Mouse (Mus musculus) left cerebral cortex, adult 18-20 months (tissue): ENCODE measurements around the gene Wipf3. TPM values are rescaled to one million over a fixed set of nuclear protein-coding genes. Genes with fewer than 3 reads are reported as not detected.

Source experiments
- DNase-seq, 2 experiments: peaks; one replicate each; pipeline ENCODE4 v3.0.0; 2021 to 2022; ENCODE audit warnings: low spot score in 2 of 2, mixed read lengths in 1 of 2
- total RNA-seq, 2 experiments: library from RNA; stranded (reverse); gene quantifications; 2 replicates each; pipeline ENCODE4 v1.2.3; 2021

Gene Wipf3
- total RNA-seq, 2 experiments from 2014 or later: 73.0 to 85.6 TPM

- peak in 1 of 2 experiments; percentile 44 for DNase-seq
Measured at GRCm38 (mm10) chr6:54518758-54519157, 89.4 kb downstream of the Wipf3 start.

DNA sequence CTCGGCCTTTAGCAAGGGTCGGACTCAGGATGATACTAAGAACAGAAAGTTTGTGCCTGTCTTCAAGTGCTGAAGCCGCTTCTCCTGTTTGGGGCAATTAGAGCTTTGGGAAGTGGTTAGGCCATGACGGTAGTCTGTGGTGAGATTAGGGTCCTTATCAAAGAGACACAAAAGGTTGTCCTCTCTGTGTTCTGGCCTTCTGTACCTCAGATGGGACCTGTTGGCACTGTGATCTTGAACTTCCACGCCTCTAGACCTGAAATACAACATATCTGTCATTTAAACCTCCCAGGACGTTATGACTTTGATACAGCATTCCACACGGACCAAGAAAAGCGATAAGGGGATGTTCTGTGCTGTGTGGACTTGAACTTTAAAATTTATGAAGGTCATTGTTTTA, 99.3 kb downstream of the Wipf3 start:
- DNase-seq: no peak

- no peak for DNase-seq
Measured at GRCm38 (mm10) chr6:54530182-54530581, 100.8 kb downstream of the Wipf3 start.

DNA sequence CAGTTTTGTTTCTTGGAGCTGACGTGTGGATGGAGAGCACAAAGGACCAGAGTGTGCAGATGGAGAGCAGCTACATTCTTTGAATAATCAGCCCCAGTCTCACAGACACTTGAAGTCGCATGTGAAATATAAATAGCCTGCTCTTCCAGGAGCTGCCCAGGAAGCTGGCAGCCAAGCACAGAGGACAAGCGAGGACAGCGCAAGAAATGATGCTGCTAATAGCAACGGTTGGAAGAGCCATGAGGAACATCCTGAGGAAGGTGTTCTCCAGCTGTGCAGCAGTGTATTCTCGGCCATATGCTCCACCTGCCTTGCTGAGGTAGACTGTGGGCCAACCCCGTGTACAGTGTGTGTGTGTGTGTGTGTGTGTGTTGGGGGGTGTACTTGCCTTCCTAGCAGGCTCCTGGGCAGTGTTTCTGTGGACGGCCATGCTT, 101.7 kb downstream of the Wipf3 start:
- DNase-seq: peak; percentile 38 to 51

DNA sequence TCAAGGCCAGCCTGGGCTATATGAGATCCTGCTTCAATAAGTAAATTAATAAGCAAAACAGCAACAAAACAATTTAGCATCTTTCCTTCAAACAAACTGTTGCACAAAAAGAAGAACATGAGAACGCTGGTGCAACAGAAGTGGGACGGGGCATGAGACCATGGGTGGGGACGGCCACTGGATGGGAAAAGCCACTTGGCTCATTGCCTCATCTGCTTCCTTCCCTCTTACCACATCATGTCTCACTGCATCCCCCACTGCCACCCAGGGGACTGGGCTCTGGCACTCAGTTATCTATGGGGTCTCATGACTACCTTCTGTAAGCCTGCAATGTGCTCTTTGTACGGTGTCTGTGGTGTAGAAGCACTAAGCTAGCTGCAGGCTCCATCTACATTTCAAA, 106.1 kb downstream of the Wipf3 start:
- no peak for DNase-seq

- no peak for DNase-seq
Measured at GRCm38 (mm10) chr6:54537053-54537452, 107.7 kb downstream of the Wipf3 start.

- DNase-seq: peak; percentile 22 to 47
Measured at GRCm38 (mm10) chr6:54538773-54539173, 109.4 kb downstream of the Wipf3 start.

GRCm38 (mm10) chr6:54539396-54539795, 110.0 kb downstream of the Wipf3 start:
- no peak for DNase-seq

- no peak for DNase-seq
Measured at GRCm38 (mm10) chr6:54540252-54540887, 111.0 kb downstream of the Wipf3 start.

- peak; percentile 12 to 37 for DNase-seq
Measured at GRCm38 (mm10) chr6:54542836-54543235, 113.4 kb downstream of the Wipf3 start.

- no peak for DNase-seq
Measured at GRCm38 (mm10) chr6:54543646-54544045, 114.2 kb downstream of the Wipf3 start.

- no peak for DNase-seq
Measured at GRCm38 (mm10) chr6:54548314-54549019, 119.1 kb downstream of the Wipf3 start.

DNA sequence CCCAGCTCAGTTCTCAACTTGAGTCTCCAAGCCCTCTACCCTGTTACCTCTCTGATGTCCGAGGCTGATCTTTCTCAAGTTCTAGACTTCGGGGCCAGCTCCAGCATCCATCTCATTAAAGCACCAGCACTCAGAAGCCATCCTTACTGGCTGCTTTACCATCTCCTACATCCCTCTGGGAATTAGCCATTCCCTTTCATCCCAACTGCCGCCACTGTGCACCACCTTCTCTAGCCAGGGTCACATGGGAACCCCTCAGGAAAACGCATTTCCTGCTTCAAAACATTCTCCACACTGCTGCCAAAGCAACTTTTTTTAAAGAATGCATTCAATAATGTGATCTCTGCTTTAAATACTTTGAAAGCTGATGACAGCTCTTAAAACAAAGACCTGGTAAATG, 119.9 kb downstream of the Wipf3 start:
- no peak for DNase-seq

- no peak for DNase-seq
Measured at GRCm38 (mm10) chr6:54550801-54551323, 121.5 kb downstream of the Wipf3 start.

DNA sequence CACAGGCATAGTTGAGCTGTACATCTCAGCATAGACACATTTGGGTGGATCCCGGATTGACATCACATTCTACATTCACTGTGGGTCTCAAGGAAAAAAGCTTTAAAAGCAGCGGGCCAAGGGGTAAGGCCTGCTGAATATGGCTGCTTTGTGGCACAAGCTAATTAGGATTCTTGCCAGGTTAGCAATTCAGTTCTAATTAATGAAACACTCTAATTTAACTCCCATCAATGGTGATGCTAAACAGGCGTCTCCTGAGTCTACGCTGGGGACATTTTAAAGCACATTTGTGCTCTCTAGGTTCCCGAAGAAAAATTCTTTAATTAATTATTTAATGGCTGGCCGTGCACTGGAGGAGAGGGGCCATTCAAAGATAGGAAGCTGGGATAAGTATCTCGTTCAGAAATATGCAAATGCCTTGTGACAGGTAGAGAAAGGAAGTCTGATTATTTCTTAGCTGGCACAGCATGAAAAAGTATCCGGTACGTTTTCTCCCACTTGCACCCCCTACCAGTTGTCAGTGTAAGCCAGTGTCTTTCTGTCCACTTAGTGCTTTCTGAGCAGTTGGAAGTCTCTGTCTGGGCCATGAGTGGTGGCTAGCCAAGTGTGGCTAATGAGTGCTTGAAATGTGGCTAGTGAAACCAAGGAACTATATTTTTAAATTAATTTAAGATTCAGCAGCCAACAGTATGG, 123.5 kb downstream of the Wipf3 start:
- no peak for DNase-seq

Other genes with a start within 250 kb of the Wipf3 start
- gene Prr15, start 103.8 kb upstream of the Wipf3 start, total RNA-seq: 1 to 10 TPM; 1.3 to 3.7 TPM
- 100 to 1,000 TPM; 148 TPM for gene Scrn1, start 136.9 kb downstream of the Wipf3 start, total RNA-seq
- gene Plekha8, start 165.5 kb downstream of the Wipf3 start, total RNA-seq: 10 to 100 TPM; 11.2 to 13.1 TPM
- 1 to 10 TPM; 9.5 to 9.9 TPM for gene Fkbp14, start 167.7 kb downstream of the Wipf3 start, total RNA-seq